Mouse (Mus musculus) 3T3-L1 (cell line): Measurements from ENCODE around the gene Nfil3.
A peak's percentile ranks its signal among the peaks of the same experiment; 100 is the strongest.

ENCODE experiments used
- DNase-seq: peaks from one replicate; pipeline ENCODE4 v3.0.0-alpha.2; 2015; ENCODE audit warnings: low read depth, low spot score

The Nfil3 gene

DNA sequence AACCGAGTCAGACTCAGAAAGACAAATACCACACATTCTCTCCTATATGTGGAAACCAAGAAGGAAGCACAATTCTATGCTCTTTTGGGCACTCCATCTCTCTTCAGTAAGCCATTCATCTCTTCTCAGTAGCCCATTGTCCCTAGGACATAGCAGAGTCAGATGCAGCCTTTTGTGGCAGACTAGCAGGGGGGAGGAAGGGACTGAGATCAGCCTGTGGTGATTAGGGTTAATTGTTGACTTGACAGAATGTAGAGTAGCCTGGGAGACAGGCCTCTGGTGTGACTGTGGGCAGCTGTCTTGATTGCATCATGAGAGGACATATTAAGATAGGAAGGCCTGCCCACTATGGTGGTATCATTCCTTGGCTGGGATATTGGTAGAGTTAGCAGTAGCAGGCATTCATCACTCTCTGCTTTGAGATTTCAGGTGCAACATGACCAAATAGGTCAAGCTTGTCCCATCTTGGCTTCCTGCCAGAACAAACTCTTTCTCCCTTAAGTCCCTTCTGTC, 37.9 kb downstream of the Nfil3 start:
- DNase-seq: no peak

DNA sequence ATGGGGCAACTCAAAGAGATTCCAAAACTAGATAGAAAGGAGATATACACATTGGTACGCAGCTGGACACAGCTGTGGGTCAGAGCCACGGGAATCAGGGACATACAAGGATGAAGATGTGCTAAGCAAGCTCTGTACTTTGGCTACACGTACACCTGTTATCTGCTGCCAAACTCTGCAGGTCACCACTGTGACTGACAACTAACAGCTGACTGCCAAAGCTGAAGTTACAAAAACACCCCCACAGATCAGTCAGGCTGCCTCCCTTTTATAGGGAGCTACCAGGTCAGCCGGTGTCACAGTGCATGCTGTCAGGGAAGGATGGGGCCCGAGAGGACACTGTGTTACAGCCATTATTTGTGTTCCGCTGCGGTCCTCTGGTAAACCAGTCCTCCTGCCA, 39.9 kb downstream of the Nfil3 start:
- DNase-seq: no peak

DNA sequence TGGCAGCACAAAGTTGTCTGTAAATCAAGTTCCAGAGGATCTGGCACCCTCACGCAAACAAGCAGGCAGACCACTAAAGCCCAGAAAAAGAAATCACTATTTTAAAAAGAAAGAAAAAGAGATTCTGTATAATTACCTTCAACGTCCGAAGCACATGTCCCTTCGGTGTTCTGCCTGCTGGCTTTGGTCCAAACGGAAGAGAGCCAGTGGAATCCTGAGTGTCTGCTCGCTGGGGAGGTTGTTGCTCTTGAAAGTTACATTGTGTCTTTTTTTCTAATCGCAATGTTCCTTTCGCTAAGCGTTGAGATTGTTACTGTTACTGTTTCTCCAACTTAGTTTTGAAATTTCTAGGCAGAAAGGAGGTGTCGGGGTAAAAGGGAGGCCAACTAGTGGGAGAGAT, 50.3 kb downstream of the Nfil3 start:
- DNase-seq: no peak

DNA sequence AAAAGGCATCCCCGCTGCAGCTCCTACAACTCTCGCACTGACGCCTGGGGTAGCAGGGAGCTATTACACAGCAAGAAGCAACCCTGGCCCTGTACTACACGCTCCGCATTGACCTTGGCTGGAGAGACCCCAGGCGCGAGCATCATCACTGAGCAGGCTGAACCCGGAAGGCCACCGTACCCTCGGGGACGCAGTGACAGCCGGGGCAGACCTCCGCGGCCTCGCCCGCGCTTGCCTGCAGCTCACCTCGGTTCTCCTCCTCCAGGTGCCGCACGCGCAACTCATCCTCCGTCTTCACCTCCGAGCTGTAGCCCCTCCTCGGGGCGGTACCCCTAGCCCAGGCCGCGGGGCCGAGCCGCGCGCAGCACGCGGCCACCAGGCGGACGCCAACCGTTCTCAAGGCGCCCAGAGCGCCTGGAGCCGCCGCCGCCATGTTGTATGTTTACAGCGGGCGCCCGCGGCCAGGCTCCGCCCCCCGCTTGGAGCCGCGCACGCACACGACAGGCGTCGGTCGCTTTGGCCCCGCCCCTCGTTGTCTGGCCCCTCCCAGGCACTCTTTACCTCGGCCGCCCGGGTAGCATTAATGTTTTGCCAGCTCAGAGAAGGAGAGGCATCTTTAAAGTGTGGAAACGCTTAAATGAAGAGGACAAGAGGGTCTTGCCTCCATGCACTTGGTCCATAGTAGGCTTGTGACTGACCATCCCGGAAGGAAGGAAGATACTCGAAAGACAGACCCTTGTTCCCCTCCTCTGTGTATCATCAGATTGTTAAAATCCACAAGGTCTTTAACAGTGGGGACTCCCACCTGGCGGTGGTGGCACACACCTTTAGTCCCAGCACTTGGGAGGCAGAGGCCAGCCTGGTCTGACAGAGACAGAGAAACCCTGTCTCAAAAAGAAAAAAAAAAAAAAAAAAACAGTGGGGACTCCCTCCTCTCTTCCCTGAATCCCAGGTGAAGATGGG, 51.4 kb downstream of the Nfil3 start, which contains the start of gene Auh:
Gene Auh (minus strand): TSS at position 473 of the 963 bp plus-strand sequence.
- DNase-seq: peak; percentile 87

DNA sequence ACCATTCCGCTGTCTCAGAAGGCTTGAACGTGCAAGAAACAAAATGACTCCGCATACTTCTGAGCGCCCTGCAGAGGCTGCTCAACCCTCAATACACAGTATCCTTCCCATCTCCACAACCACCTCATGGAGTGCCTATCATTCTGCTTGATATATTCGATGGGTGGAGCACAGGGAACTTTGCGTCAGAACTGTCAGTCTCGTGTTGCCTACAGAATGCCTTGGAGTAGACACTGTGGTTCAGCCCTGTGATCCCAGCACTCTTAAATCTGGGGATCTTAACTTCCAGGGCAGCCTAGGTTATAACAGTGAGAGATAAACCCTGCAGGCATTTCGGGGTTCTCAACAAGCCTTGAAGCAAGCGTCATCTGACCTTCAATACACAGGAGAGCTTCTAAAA, 52.5 kb downstream of the Nfil3 start:
- DNase-seq: peak; percentile 16

DNA sequence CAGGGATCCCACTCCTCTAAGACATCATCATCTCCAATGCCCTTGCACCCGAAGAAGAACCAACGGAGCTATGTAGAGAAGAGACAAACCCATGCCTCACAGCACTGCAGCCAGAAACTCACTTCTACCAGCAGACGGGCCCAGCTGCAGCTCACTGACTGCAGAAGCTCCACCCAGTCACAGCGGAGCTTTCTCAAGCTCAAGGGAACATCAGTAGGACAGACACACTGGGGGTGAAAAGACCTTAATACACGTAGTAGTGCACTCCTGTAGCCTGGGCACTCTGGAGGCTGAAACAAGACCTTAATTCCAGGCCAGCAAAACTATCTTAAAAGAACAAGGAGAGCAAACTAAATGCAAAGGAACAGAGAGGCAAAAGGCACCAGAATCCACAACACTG, 56.4 kb downstream of the Nfil3 start:
- no peak for DNase-seq

DNA sequence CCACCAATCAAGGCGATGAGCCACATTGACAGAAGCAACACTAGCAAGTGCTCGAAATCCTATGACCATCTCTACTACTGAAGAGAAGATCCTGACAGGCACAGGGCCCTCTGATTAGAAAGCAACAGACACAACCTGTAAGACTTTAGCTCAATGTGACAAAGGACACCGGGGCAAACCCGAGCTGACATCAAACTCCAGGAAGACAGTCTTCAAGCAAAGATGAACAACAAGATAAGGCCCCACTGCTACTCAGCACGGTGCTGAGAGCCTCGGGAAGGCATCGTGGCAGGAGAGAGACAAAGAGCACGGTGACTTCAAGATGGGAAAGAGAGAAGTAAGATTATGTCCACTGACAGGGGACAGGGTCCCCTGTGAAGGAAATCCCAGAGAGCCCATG, 58.9 kb downstream of the Nfil3 start:
- DNase-seq: no peak

DNA sequence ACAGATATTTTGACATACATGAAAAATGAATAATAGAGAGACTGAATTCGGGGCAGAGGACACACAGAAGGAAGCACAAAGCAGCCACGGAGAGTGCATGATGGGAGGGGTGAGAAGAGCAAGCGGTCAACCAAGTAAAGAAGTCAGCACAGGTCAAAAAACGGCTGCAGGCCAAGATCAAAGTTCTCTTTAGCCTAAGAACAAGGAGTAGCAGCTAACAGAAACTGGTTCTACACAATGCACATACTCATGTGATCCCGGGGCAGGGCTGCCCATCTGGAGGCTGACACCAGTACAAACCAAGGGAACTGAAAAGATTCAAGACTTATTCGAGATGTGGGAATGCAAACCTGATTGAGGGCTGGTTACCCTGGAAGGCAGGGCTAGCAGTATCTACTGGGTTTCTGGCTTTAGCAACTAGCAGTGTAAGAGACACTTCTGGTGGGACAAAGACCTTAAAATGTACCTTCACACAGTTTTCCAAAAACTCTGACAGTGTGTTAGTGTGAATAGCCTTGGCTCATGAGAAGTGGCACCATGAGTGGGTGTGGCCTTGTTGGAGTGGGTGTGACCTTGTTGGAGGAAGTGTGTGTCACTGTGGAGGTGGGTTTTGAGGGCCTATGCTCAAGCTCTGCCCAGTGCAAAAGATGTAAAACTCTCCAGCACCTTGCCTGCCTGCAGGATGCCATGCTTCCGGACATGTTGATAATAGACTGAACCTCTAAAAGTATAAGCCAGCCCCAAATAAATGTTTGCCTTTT, 59.6 kb downstream of the Nfil3 start:
- DNase-seq: no peak

DNA sequence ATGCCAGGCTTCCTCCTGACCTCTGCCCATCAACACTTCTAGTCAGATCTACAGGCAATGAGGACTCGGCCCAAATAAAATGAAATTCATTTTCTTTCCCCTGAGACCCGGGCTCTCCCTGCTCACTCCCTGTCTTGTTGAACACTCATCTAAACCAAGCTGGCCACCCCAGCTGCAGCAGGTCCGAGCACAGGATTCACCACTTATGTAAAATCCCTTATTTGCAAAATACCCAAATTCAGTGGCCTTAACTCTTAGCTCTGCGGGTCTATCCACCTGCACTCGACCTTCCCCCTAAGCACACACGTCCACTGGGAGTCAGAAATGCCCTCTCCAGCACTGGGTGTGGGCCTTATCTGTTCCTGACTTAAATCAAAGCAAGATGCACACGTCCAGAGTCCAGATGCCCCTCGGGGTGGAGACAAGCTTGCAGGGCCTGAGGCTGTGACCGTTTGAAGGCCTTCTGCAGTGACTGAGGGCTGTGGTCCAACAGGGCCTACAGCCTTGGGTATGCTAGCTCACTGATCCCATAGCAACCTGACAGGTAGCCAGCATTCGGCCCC, 61.0 kb downstream of the Nfil3 start:
- no peak for DNase-seq

DNA sequence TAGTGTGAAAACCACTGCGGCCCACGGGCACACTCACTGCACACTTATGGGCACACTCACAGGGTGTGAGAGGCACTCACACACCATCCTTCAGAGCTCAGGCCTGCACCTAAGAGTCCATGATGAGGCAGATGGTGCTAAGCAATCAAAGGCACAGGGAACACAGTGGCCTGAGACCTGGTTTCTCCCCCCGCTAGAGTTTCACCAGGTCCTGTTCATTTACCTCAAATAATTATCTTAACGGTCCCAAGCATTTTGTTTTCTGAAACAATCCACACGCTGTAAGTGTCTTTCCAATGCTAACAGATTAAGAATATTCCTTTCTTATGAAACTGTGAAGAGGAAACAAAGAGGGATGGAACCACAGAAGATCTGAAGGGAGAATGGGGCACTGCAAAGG, 62.5 kb downstream of the Nfil3 start:
- DNase-seq: no peak
